Mouse (Mus musculus) embryo, embryonic 9.5 days (tissue): ENCODE data around the gene Maml3.

Experiments used
- DNase-seq: peaks from one replicate; pipeline ENCODE4 v3.0.0-alpha.2; 2017; ENCODE audit errors: extremely low spot score

Maml3 gene

DNA sequence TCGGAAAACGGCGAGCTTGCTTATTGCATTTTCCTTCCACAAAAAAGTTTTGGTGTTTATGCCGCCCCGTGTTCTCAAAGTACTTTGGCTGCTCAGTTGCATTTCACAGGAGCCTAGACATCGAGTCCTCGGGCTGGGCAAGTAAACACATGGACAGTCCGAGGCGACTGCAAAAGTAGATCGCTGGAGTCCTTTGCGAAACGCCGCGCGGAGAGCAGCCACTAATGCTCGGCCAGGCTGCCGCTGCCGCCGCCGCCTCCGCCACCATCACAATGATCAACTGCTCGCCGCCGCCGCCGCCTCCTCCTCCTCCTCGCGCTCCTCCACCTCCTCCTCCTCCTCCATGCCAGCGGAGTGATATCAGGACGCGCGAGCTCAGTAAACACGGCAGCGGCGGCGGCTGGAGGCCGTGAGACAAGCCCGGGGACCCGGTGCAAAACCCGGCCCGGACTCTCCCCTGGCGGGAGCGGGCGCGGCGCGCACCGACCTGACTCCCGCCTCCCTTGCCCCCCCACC, at the start of gene Maml3:
Gene Maml3, minus strand, starts transcription at position 441 of the 516 bp plus-strand sequence.
- DNase-seq = peak; percentile 97

DNA sequence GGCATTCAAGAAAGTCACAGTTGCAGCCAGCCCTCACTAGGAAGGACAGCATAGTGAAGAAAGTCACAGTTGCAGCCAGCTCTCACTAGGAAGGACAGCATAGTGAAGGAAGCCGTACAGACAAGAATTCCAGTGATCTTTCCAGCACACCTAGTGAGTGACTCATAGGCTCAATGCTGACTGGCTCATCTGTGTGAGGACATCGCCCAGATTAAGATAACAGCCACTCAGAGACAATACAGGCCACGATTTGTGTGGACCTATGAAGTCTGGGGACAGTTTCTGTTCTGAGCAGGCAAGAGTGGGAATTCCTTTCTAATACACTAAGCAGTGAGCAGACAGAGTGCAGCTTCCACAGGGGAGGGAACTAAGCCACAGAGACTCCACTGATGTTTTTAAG, 46.3 kb upstream of the Maml3 start:
- no peak for DNase-seq

- DNase-seq = no peak
Observed at GRCm38 (mm10) chr3:52148301-52148700, 43.4 kb upstream of the Maml3 start.

GRCm38 (mm10) chr3:52144776-52145460, 40.0 kb upstream of the Maml3 start:
- DNase-seq = no peak

DNA sequence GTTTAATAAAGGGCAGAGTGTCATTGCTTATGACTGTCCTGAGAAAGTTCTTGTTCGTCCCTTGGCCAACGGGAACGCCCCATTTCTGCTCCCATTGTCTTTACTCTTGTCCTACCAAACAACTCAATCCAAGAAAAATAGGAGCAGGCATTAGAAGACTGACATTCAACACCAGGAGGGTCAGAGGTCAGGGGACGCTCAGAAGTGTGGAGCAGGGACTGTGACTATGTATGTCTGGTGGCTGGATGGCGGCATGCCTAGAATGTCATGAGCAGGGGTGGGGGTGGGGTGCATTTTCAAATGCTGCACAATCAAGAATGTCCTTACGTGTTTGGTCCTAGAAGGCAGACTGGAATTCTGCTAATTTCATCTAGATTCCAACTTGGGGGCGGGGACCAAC, 38.1 kb upstream of the Maml3 start:
- DNase-seq = no peak

DNA sequence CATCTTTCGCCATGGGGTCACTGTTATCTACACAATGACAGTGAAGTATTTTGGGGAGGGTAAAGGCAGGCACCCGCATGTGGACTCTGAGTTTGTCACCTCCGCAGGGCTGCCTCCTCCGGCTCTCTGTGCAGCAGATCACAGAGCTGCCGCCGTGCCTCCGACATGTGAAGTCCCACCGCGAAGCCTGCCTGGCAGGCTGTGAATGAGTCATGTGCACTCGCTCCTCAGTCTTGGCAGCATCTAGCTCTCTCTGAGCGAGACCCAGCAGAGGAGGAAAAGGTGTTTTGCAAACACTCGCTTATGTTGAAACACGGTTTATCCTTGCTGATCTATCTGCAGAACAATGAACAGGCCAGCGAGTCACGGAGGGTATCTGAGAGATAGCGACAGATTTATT, 35.3 kb upstream of the Maml3 start:
- no peak for DNase-seq

- no peak for DNase-seq
Observed at GRCm38 (mm10) chr3:52125421-52125820, 20.5 kb upstream of the Maml3 start.

GRCm38 (mm10) chr3:52120858-52121257, 16.0 kb upstream of the Maml3 start:
- DNase-seq = no peak

DNA sequence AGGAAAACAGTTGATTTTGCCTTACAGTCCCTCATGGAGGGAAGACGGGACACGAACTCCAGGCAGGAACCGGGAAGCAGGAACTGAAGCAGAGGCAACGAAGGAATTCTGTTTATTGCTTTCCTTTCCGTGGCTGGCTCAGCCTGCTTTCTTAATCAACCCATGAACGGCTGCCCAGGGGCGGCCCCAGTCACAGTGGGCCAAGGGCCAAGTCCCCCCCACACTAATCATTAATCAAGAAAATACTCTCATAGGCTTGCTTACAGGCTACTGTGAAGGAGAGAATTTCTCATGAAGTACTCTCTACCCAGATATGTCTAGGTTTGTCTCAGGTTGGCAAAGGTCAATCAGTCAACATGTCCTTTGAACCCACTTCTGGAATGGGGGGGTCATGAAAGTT, 14.3 kb upstream of the Maml3 start:
- DNase-seq = no peak

GRCm38 (mm10) chr3:52115421-52115820, 10.5 kb upstream of the Maml3 start:
- DNase-seq = no peak

- no peak for DNase-seq
Observed at GRCm38 (mm10) chr3:52108027-52108426, 3.2 kb upstream of the Maml3 start.

GRCm38 (mm10) chr3:52105156-52105555, 280 bp upstream of the Maml3 start:
- no peak for DNase-seq

- no peak for DNase-seq
Observed at GRCm38 (mm10) chr3:52104208-52104607, 668 bp downstream of the Maml3 start.

GRCm38 (mm10) chr3:52103531-52104181, 1.2 kb downstream of the Maml3 start:
- DNase-seq = peak; percentile 66

GRCm38 (mm10) chr3:52102601-52103530, 2.0 kb downstream of the Maml3 start:
- peak; percentile 94 for DNase-seq

DNA sequence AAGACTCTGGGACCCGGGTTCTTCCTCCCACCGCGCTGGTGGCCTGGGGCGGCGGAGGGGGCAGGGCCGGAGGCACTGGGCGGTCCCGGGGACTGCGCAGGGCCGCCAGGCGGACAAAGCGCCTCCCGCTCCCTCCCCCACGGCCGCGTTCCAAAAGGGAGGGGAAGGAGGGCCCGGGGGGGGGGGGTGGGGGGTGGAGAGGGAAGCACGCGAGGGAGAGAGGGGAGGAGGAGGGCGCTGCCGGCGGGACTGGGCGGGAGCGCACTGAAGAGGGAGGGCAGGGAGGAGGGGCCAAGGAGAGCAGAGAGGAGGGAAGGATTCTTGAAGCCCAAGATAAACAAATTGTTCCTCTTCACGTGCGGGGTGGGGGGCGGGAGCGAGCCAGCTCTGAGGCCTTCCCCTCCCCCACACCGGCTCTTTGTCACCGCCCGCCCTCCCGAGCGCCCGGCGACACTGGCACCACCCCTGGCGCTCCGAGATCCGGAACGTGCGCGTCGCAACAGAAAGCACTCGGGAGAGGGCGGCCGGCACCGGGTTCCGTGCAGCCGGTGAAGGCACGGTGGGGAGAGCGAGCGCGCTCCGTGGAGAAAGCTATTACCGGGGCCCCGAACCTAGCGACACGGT, 2.8 kb downstream of the Maml3 start:
- DNase-seq = peak; percentile 98

DNA sequence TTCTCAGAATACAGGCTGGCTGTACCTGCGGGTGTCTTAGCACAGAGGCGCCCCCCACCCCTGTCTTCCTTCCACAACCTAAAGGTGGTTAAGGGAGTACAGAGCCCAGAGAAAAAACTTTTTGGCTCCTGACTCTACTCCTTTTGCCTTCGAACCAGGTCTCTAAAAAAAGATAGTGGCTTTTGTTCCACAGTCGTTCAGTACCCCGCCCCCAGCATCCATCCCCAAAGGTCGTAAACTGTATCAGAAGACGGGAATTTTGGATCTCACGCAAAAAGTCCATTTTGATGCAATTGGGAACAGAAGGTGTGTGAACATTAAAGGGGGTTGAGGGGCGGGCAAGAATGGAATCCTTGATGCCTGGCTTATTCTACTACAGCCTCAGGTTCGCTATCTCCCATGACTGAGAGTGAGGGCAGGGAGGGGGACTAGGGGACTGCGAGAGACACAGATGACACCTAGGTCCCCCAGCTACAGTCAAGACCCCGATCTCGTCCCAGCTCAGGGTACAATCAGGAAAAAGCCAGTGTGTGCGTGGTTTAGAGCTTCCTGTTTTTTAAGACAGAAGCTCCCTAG, 3.4 kb downstream of the Maml3 start:
- no peak for DNase-seq

- DNase-seq = no peak
Observed at GRCm38 (mm10) chr3:52100926-52101325, 4.0 kb downstream of the Maml3 start.

DNA sequence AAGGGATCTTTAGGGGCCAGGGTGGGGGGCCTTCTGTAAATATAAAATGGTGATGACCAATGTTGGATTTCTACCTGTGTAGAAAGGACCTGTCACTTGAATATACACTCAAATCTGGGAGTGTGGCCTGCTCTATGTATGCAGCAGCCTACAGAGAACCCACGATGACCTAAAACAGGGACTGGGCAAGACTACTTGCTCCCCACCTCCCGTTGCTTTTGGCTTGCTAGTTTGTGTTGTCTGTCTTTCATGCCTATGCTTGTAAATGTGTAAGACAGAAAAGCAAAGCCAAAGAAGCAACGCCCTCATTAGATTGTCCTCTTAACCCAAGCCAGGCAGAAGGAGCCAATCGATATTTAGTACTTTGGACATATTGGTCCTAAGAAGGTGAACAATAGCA, 4.6 kb downstream of the Maml3 start:
- DNase-seq = no peak

GRCm38 (mm10) chr3:52099286-52099685, 5.6 kb downstream of the Maml3 start:
- no peak for DNase-seq

- DNase-seq = no peak
Observed at GRCm38 (mm10) chr3:52091261-52091797, 13.5 kb downstream of the Maml3 start.
